Mouse (Mus musculus) ES-E14 (cell line): ENCODE data around the gene Tnfsf12. TPM values are rescaled to one million over a fixed set of nuclear protein-coding genes. Genes with fewer than 3 reads are reported as not detected.

Experiments used
- DNase-seq: peaks from one replicate; pipeline ENCODE4 v3.0.0-alpha.2; 2013; ENCODE audit warnings: low read depth, low spot score
- H3K27ac ChIP-seq: 2 replicates; pipeline ENCODE4 v1.5.1; 2012; ENCODE audit warnings: low read depth, mild to moderate bottlenecking, low read length, moderate library complexity, mixed read lengths; ENCODE audit not compliant: poor library complexity, insufficient read depth, severe bottlenecking
- H3K36me3 ChIP-seq: 2 replicates; pipeline ENCODE4 v1.6.1; 2012; ENCODE audit warnings: mild to moderate bottlenecking, low read length, moderate library complexity, mixed read lengths; ENCODE audit not compliant: control insufficient read depth, poor library complexity, insufficient read depth, severe bottlenecking
- H3K4me1 ChIP-seq, 2 experiments: fragments of 150-350 bp in 1 of 2; sonication (generic) in 1 of 2; 2 replicates each; pipeline ENCODE4 v1.6.1; 2012; ENCODE audit warnings: low read length in 2 of 2, mild to moderate bottlenecking in 1 of 2, mixed read lengths in 1 of 2; ENCODE audit not compliant: control insufficient read depth in 2 of 2, insufficient read depth in 2 of 2, poor library complexity in 1 of 2
- H3K4me3 ChIP-seq, 2 experiments: fragments of 150-350 bp in 1 of 2; sonication (generic) in 1 of 2; 2 replicates each; pipeline ENCODE4 v1.5.1; 2012; ENCODE audit warnings: low read length in 2 of 2, low read depth in 1 of 2, mild to moderate bottlenecking in 1 of 2, mixed read lengths in 1 of 2; ENCODE audit not compliant: insufficient read depth in 1 of 2, poor library complexity in 1 of 2, severe bottlenecking in 1 of 2
- H3K9ac ChIP-seq: 2 replicates; pipeline ENCODE4 v1.6.1; 2012; ENCODE audit warnings: low read depth, mild to moderate bottlenecking, low read length, mixed read lengths; ENCODE audit not compliant: poor library complexity, insufficient read depth, severe bottlenecking
- H3K9me3 ChIP-seq: fragments of 150-350 bp; sonication (generic); 2 replicates; pipeline ENCODE4 v1.6.1; 2012; ENCODE audit warnings: low read depth, mild to moderate bottlenecking, low read length; ENCODE audit not compliant: control insufficient read depth, insufficient read depth
- CHD2 ChIP-seq: IDR thresholded peaks from 2 replicates; pipeline ENCODE4 v1.6.1; 2014; ENCODE audit warnings: mild to moderate bottlenecking, low read depth, low read length, inconsistent platforms
- HCFC1 ChIP-seq: IDR thresholded peaks from 2 replicates; pipeline ENCODE4 v1.6.1; 2012; ENCODE audit warnings: low read length, inconsistent platforms, borderline replicate concordance; ENCODE audit not compliant: insufficient read depth
- MAFK ChIP-seq: IDR thresholded peaks from 2 replicates; pipeline ENCODE4 v1.6.1; 2014; ENCODE audit warnings: mild to moderate bottlenecking, low read depth, low read length, inconsistent platforms; ENCODE audit not compliant: insufficient read depth
- ZC3H11A ChIP-seq: IDR thresholded peaks from 2 replicates; pipeline ENCODE4 v1.6.1; 2012; ENCODE audit warnings: low read depth, mild to moderate bottlenecking, inconsistent platforms, low read length, borderline replicate concordance
- ZNF384 ChIP-seq: IDR thresholded peaks from 2 replicates; pipeline ENCODE4 v1.6.1; 2012; ENCODE audit warnings: low read depth, low read length, inconsistent platforms
- in situ Hi-C, 2 experiments: fragments of 600-800 bp; cut with MboI; formaldehyde crosslinking; loops; one replicate each; pipeline ENCODE4 v1.15.1; 2025; ENCODE audit warnings: low sequenced_read_pairs in 2 of 2, inconsistent platforms in 1 of 2; ENCODE audit not compliant: unreplicated experiment in 2 of 2
- total RNA-seq: library from RNA; depleted of rRNA; stranded (reverse); fragments of 300-350 nt; gene quantifications from 2 replicates; pipeline ENCODE4 v1.2.3, GENCODE M21; 2012

Gene Tnfsf12
- total RNA-seq, 1 experiment = 8.7 TPM

GRCm38 (mm10) chr11:69662967-69663671 lies 32.5 kb downstream of the Tnfsf12 start:
- Histone ChIP-seq H3K4me1 (peaks cover 0 to 13% of the 10 kb centered on the region in 2 experiments; a peak in 1 of 4 replicates), H3K4me3 (peak overlapping the region; percentile 85 to 87), H3K9ac (peak overlapping the region; percentile 81), H3K9me3 (no peaks in the 10 kb centered on the region), H3K36me3 (peaks cover 27% of the 10 kb centered on the region), H3K27ac (peak overlapping the region; percentile 96)
- no peak for DNase-seq
- TF ChIP-seq ZNF384 = no peak
- in situ Hi-C loops = no loop called here

GRCm38 (mm10) chr11:69662213-69662966 lies 33.3 kb downstream of the Tnfsf12 start, which contains the start of gene Mpdu1:
TSS of gene Mpdu1 (minus strand) at chr11:69662642.
- in situ Hi-C loops = no loop called here
- Histone ChIP-seq H3K27ac (peak within 1 kb of the TSS; percentile 96), H3K36me3 (peaks cover 23% of the 10 kb centered on the region), H3K9me3 (no peaks in the 10 kb centered on the region), H3K9ac (peak within 1 kb of the TSS; percentile 94), H3K4me1 (peaks cover 0 to 13% of the 10 kb centered on the region in 2 experiments; a peak in 2 of 4 replicates), H3K4me3 (peak within 1 kb of the TSS; percentile 85 to 87)
- peak; percentile 36; the same call in 1 of the 2 replicates for TF ChIP-seq ZNF384
- peak; percentile 61; the same call in 1 of the 2 replicates for TF ChIP-seq HCFC1
- TF ChIP-seq MAFK = no peak
- DNase-seq = peak; percentile 90

- Histone ChIP-seq H3K27ac (peak overlapping the region; percentile 96; the same call in 1 of the 2 replicates), H3K4me1 (peaks cover 3 to 15% of the 10 kb centered on the region in 2 experiments; a peak in 3 of 4 replicates), H3K36me3 (peaks cover 27% of the 10 kb centered on the region), H3K9ac (peak overlapping the region; percentile 94), H3K4me3 (peak overlapping the region; percentile 85 to 87; a peak in 3 of 4 replicates), H3K9me3 (no peaks in the 10 kb centered on the region)
- DNase-seq = no peak
- in situ Hi-C loops = no loop called here
- no peak for TF ChIP-seq ZNF384
- TF ChIP-seq MAFK = no peak
- no peak for TF ChIP-seq CHD2
- TF ChIP-seq HCFC1 = no peak
- TF ChIP-seq ZC3H11A = no peak
Observed at GRCm38 (mm10) chr11:69661221-69661881, 34.3 kb downstream of the Tnfsf12 start.

GRCm38 (mm10) chr11:69657462-69657881 lies 38.2 kb downstream of the Tnfsf12 start:
- peak overlapping the region; percentile 50 to 76; a peak in 3 of 4 replicates for H3K4me3 ChIP-seq
- H3K9ac ChIP-seq = peak overlapping the region; percentile 35; the same call in 1 of the 2 replicates
- H3K4me1 ChIP-seq = peaks cover 3 to 14% of the 10 kb centered on the region in 2 experiments; a peak in 3 of 4 replicates
- H3K36me3 ChIP-seq = peaks cover 31% of the 10 kb centered on the region
- in situ Hi-C loops = loop anchor here in 1 of 2 experiments (10.0 kb wide), 1 partner anchor 57 kb away; no protein-coding TSS in a partner anchor
- DNase-seq = no peak
- H3K9me3 ChIP-seq = no peaks in the 10 kb centered on the region
- no peak for TF ChIP-seq ZC3H11A
- TF ChIP-seq MAFK = no peak
- no peak for TF ChIP-seq CHD2
- TF ChIP-seq HCFC1 = no peak
- no peak for TF ChIP-seq ZNF384
- peak overlapping the region; percentile 52 for H3K27ac ChIP-seq
